Mouse (Mus musculus): Measurements from ENCODE around the gene Olfr1499. TPM values are rescaled to one million over a fixed set of nuclear protein-coding genes. Genes with fewer than 3 reads are reported as not detected.

The Olfr1499 gene
- polyA plus RNA-seq, 1 experiment from 2014 or later, result not detected

GRCm38 (mm10) chr19:13764306-13764705 is 54.9 kb downstream of the Olfr1499 start, which contains the start of gene Olfr1495:
TSS of gene Olfr1495 (plus strand) at chr19:13764606.
- no peak within 1 kb of the TSS for H3K4me3 ChIP-seq
- H3K27me3 ChIP-seq, result no peaks in the 10 kb centered on the region
- no peaks in the 10 kb centered on the region for H3K36me3 ChIP-seq
- H3K4me2 ChIP-seq, result no peak within 1 kb of the TSS
- no peak within 1 kb of the TSS for H3K27ac ChIP-seq
- H3K4me1 ChIP-seq, result no peaks in the 10 kb centered on the region
- no peaks in the 10 kb centered on the region for H3K9me3 ChIP-seq
- no peak for ATAC-seq (ENCODE audit: insufficient number of reproducible peaks, insufficient read depth, low FRiP score, low TSS enrichment, low read depth)
- H3K9ac ChIP-seq, result no peak within 1 kb of the TSS
- WGBS, result 78% methylated on average over 3 of the region's 3 CpGs

Other genes with a start within 250 kb of the Olfr1499 start
- gene Olfr1484, start 235.9 kb downstream of the Olfr1499 start, polyA plus RNA-seq (2015; fragmentation: Nextera tagmentation; extraction: Ambion mirVana), result not detected in 2 replicates
- gene Olfr1487, start 202.1 kb downstream of the Olfr1499 start, polyA plus RNA-seq (2015; fragmentation: Nextera tagmentation; extraction: Ambion mirVana), result not detected in 2 replicates
- gene Olfr1489, start 187.8 kb downstream of the Olfr1499 start, polyA plus RNA-seq (2015; fragmentation: Nextera tagmentation; extraction: Ambion mirVana), result not detected in 2 replicates
- not detected in 2 replicates for gene Olfr1490, start 168.4 kb downstream of the Olfr1499 start, polyA plus RNA-seq (2015; fragmentation: Nextera tagmentation; extraction: Ambion mirVana)
- gene Olfr1491, start 122.2 kb downstream of the Olfr1499 start, polyA plus RNA-seq (2015; fragmentation: Nextera tagmentation; extraction: Ambion mirVana), result not detected in 2 replicates
- gene Olfr1493-ps1, start 96.2 kb downstream of the Olfr1499 start, polyA plus RNA-seq (2015; fragmentation: Nextera tagmentation; extraction: Ambion mirVana), result not detected in 2 replicates
- gene Olfr1494, start 79.7 kb downstream of the Olfr1499 start, polyA plus RNA-seq (2015; fragmentation: Nextera tagmentation; extraction: Ambion mirVana), result not detected in 2 replicates
- gene Olfr1495, start 54.8 kb downstream of the Olfr1499 start, polyA plus RNA-seq (2015; fragmentation: Nextera tagmentation; extraction: Ambion mirVana), result not detected in 2 replicates
- not detected in 2 replicates for gene Olfr1496, start 41.6 kb downstream of the Olfr1499 start, polyA plus RNA-seq (2015; fragmentation: Nextera tagmentation; extraction: Ambion mirVana)
- gene Olfr1497, start 21.2 kb downstream of the Olfr1499 start, polyA plus RNA-seq (2015; fragmentation: Nextera tagmentation; extraction: Ambion mirVana), result not detected in 2 replicates
- not detected in 2 replicates for gene Olfr1500, start 11.0 kb upstream of the Olfr1499 start, polyA plus RNA-seq (2015; fragmentation: Nextera tagmentation; extraction: Ambion mirVana)
- gene Olfr1501, start 31.2 kb upstream of the Olfr1499 start, polyA plus RNA-seq (2015; fragmentation: Nextera tagmentation; extraction: Ambion mirVana), result not detected in 2 replicates
- not detected in 2 replicates for gene Olfr1502, start 42.3 kb upstream of the Olfr1499 start, polyA plus RNA-seq (2015; fragmentation: Nextera tagmentation; extraction: Ambion mirVana)
- gene Olfr1504, start 78.5 kb upstream of the Olfr1499 start, polyA plus RNA-seq (2015; fragmentation: Nextera tagmentation; extraction: Ambion mirVana), result not detected in 2 replicates
- not detected in 2 replicates for gene Olfr1505, start 94.1 kb upstream of the Olfr1499 start, polyA plus RNA-seq (2015; fragmentation: Nextera tagmentation; extraction: Ambion mirVana)